Mouse (Mus musculus) lung, adult 2 months (tissue): Measurements from ENCODE around the gene Cdh4.

Experiments used
- CTCF ChIP-seq: fragments of 200-500 bp; IDR thresholded peaks from 2 replicates; pipeline ENCODE4 v1.5.1; 2011; ENCODE audit warnings: mild to moderate bottlenecking, low read length, control low read depth; ENCODE audit not compliant: insufficient read depth
- POLR2A ChIP-seq: fragments of 200-500 bp; IDR thresholded peaks from 2 replicates; pipeline ENCODE4 v1.6.1; 2011; ENCODE audit warnings: low read depth, mild to moderate bottlenecking, control low read depth, low read length, borderline replicate concordance; ENCODE audit errors: extremely low read depth

- TF ChIP-seq CTCF (no peak), POLR2A (no peak)
Measured at GRCm38 (mm10) chr2:179530436-179531040, 88.3 kb downstream of the Cdh4 start.
